Mouse (Mus musculus) thymus, postnatal 14 days (tissue): ENCODE measurements around the gene Gm21209.
"Not testable (repeated sequence)": the region's sequence is repeated elsewhere in the genome, so short reads cannot be mapped to it uniquely, and the experiment has no call there.

Experiments
- DNase-seq: peaks from one replicate; pipeline ENCODE4 v3.0.0; 2021

Gene Gm21209

GRCm38 (mm10) chrY:49570856-49571255 lies at the start of gene Gm21209:
TSS of gene Gm21209 (plus strand) at chrY:49571156.
- DNase-seq = not testable (repeated sequence)
